Mouse (Mus musculus): Measurements from ENCODE around the gene Ncbp2.

Ncbp2 gene

GRCm38 (mm10) chr16:31948345-31948774, at the start of gene Ncbp2, which contains the start of gene 0610012G03Rik:
TSS of gene Ncbp2 (plus strand) at chr16:31948513.
TSS of gene 0610012G03Rik (minus strand) at chr16:31948494.
- DNase-seq, result peak; percentile 98 to 99

GRCm38 (mm10) chr16:31898546-31899326, 49.6 kb upstream of the Ncbp2 start:
- peak in 1 of 2 experiments; percentile 71 for DNase-seq

- no peak for DNase-seq
Observed at GRCm38 (mm10) chr16:31901886-31902285, 46.4 kb upstream of the Ncbp2 start.

- no peak for DNase-seq
Observed at GRCm38 (mm10) chr16:31903239-31903638, 45.1 kb upstream of the Ncbp2 start.

- no peak for DNase-seq
Observed at GRCm38 (mm10) chr16:31905331-31905730, 43.0 kb upstream of the Ncbp2 start.

GRCm38 (mm10) chr16:31905891-31906825, 42.2 kb upstream of the Ncbp2 start:
- DNase-seq, result no peak

GRCm38 (mm10) chr16:31906896-31907295, 41.4 kb upstream of the Ncbp2 start:
- DNase-seq, result no peak

GRCm38 (mm10) chr16:31908959-31909358, 39.4 kb upstream of the Ncbp2 start:
- DNase-seq, result no peak

- no peak for DNase-seq
Observed at GRCm38 (mm10) chr16:31910281-31910847, 37.9 kb upstream of the Ncbp2 start.

- no peak for DNase-seq
Observed at GRCm38 (mm10) chr16:31917776-31918175, 30.5 kb upstream of the Ncbp2 start.

- DNase-seq, result peak; percentile 90
Observed at GRCm38 (mm10) chr16:31918248-31918724, 30.0 kb upstream of the Ncbp2 start.

GRCm38 (mm10) chr16:31924368-31924767, 23.9 kb upstream of the Ncbp2 start:
- DNase-seq, result no peak

GRCm38 (mm10) chr16:31926091-31926490, 22.2 kb upstream of the Ncbp2 start:
- DNase-seq, result no peak

GRCm38 (mm10) chr16:31926547-31927182, 21.6 kb upstream of the Ncbp2 start:
- no peak for DNase-seq

- DNase-seq, result no peak
Observed at GRCm38 (mm10) chr16:31927412-31927811, 20.9 kb upstream of the Ncbp2 start.

GRCm38 (mm10) chr16:31931330-31931729, 17.0 kb upstream of the Ncbp2 start:
- DNase-seq, result no peak

- no peak for DNase-seq
Observed at GRCm38 (mm10) chr16:31932255-31932654, 16.1 kb upstream of the Ncbp2 start.

- DNase-seq, result peak; percentile 95
Observed at GRCm38 (mm10) chr16:31932840-31933697, 15.2 kb upstream of the Ncbp2 start.

- peak; percentile 82 to 83 for DNase-seq
Observed at GRCm38 (mm10) chr16:31933751-31934549, 14.4 kb upstream of the Ncbp2 start, which contains the start of gene Pigz. TSS of gene Pigz (plus strand) at chr16:31933851.

- DNase-seq, result peak in 1 of 2 experiments; percentile 27
Observed at GRCm38 (mm10) chr16:31934550-31935010, 13.7 kb upstream of the Ncbp2 start.

Data from cerebellum, postnatal 14 days (tissue).